ENCODE assay signal across 8 mouse cellular contexts in genomic region chr2:66240334-66240733, GRCm38 (mm10).
"Had no signal": no experiment of that assay in that cellular context is flagged by ENCODE, and none has a peak within 500 bp of the region (broad histone marks: within the 10 kb centered on the region; RNA-seq: fewer than 3 reads in every experiment).

No protein-coding gene starts in this region.

- DNase-seq: kidney, postnatal 10 days; kidney, postnatal 4 days; liver; liver, embryonic 13.5 days; liver, postnatal 0 days; right cerebral cortex, adult 18-20 months; right cerebral cortex, postnatal 25 days; thymus, postnatal 36 days had no signal

- ATAC-seq: liver, postnatal 0 days had no signal
